Mouse (Mus musculus) lung, postnatal 10 days (tissue): ENCODE data around the gene Ccdc33.

Experiments
- DNase-seq: peaks from one replicate; pipeline ENCODE4 v3.0.0; 2021

Ccdc33 gene

GRCm38 (mm10) chr9:58091623-58092425 lies 26.8 kb downstream of the Ccdc33 start:
- DNase-seq: no peak

DNA sequence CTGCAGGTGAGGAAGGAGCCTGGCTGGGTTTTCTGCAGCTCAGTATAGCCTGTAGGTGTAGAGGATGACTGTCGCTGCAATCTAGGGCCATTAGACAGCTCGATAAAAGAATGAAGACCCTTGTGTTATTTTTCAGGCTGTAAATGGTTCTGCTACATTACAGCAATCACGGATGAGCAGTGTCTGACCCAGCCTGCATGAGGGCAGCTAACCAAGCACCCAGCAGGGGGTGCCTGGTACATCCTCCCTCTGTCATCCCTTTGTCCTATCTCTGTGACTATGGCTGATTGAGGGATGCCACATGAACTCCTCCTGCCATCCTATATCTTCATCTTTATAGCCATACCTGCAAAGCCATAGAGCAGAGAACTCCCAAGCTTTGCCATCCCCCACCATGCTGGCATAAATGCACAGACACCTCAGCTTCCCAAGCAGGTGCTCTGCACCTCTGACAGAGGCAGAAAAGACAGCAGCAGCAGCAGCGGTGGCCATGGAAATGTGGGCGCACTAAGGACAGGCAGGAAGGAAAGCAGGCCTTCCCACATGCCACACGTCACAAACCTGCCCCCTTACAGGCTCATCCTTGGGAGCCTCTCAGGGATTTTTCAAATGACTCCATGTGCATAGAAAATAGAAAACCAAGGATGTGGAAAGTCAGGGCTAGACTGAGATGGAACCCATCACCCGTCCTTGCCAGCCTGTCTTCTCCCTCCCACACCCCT lies 31.2 kb downstream of the Ccdc33 start:
- DNase-seq: no peak

GRCm38 (mm10) chr9:58086861-58087260 lies 31.8 kb downstream of the Ccdc33 start:
- no peak for DNase-seq

GRCm38 (mm10) chr9:58086203-58086602 lies 32.4 kb downstream of the Ccdc33 start:
- DNase-seq: no peak

DNA sequence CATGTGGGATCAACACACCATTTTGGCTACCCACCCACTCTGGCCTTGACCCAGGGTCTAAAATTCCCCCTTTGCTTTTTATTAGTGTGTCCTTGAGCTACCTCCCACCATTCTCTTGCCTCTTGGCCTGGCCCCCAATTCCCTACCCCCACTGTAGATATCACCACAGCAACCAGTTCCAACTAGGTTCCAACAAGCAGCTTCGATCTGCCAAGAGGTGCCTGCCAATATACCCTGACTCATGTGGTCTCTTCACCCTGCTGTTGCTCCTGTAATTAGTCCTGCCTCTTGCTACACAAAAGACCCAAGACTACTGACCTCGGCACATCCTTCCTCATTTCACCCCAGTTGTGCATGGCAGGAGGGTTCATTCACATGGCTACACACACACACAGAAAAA lies 33.5 kb downstream of the Ccdc33 start:
- DNase-seq: peak; percentile 13

- no peak for DNase-seq
Observed at GRCm38 (mm10) chr9:58084586-58084985, 34.0 kb downstream of the Ccdc33 start.

DNA sequence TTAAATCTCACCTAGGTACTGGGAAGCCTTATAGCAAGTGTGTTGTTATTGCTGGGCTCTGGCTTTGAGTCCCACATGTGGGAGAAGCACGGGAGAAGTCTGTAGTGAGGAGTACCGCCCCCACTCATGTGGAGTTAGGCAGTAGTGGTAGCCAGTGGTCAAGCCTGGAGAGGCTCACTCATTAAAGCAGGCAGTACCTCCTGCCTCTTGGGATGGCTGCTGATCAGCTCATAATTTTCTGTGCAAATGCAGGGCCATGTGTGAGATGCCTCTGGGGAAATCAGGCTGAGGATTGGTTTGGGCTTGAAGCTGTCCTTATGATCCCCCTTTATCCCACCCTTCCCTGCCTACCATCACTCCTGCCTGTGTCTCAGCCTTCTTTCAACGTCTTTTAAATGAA lies 44.1 kb downstream of the Ccdc33 start:
- DNase-seq: no peak

DNA sequence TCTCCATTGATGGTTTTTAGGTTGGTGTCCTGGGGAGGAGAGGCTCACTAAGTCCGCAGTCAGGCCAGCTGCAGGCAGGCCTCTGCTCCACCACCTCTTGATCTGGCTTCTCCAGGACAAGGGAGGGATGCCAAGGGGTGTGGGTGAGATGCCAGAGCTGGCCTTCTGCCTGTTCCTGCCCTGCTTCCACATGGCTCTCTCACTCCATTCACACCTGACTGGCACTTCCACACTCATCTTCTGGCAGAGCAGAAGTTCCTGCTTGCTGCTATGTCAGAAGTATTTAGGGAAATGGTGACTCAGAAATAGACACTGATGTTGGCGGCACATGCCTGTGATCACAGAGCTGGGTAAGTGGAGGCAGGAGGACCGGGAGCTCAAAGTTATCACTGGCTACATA lies 51.1 kb downstream of the Ccdc33 start:
- no peak for DNase-seq

GRCm38 (mm10) chr9:58066731-58067095 lies 51.9 kb downstream of the Ccdc33 start:
- DNase-seq: no peak

GRCm38 (mm10) chr9:58065977-58066730 lies 52.5 kb downstream of the Ccdc33 start:
- DNase-seq: no peak

- DNase-seq: no peak
Observed at GRCm38 (mm10) chr9:58065532-58065931, 53.1 kb downstream of the Ccdc33 start.

DNA sequence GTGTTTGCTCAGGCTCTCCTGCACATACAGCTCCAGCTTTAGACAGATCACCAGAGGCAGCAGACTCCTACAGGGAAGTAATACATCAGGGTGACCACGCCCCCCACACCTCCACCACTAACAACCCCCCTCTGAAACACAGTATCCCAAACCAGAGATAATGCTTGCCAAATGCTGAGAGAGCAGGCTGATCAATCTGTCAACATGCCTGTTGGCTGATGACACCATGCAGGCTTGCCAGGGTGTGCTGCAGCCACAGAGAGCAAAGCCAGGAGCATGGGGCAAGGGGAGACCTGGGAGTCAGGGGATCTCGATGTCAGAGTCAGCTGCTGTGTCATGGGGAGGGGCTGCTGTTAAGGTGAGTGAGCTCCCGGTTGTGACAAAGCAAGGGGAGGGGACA lies 55.1 kb downstream of the Ccdc33 start, which contains the start of gene Stra6:
TSS of gene Stra6 (plus strand) at position 258 of the 400 bp plus-strand sequence.
- DNase-seq: no peak

- peak; percentile 74 for DNase-seq
Observed at GRCm38 (mm10) chr9:58060677-58061667, 57.7 kb downstream of the Ccdc33 start.

DNA sequence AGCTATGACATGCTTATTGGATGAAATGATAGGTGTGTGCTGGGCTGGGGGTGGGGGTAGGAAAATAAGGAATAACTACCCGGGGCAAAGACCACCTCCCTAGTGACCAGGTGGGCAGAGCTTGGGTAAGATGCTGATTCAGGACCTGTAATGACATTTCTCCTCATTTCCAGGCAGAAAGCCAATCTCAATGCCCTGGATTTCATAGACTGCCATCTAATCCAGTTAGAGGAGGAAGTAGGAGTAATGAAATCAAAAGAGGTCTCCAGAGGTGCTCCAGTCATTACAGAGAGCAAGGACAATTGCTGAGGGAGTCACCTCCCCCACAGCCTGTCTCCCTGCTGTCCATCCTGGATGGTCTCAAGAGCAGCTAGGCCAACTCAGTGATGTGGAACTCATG lies 58.7 kb downstream of the Ccdc33 start:
- DNase-seq: no peak

DNA sequence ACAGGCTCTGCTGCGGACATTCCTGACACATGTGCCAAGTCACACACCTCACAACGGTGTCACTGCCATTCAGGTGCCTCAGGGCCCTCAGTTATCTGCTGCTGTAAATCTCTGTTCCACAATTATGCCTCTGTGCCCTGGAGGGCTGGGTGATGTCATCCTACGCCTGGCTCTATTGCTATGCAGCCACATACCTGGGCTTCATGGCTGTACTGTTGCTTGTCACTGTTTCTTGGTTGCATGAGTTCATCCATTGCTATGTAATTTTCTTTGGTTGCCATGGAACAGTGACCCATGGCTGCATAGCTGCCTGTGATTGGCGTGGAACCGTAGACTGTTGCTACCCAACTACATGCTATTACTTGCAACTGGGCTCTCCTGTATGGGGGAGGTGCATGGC lies 63.0 kb downstream of the Ccdc33 start:
- DNase-seq: no peak

- DNase-seq: no peak
Observed at GRCm38 (mm10) chr9:58054032-58054431, 64.6 kb downstream of the Ccdc33 start.

- DNase-seq: no peak
Observed at GRCm38 (mm10) chr9:58053544-58053943, 65.1 kb downstream of the Ccdc33 start.

GRCm38 (mm10) chr9:58053102-58053501 lies 65.5 kb downstream of the Ccdc33 start:
- DNase-seq: peak; percentile 68

GRCm38 (mm10) chr9:58051937-58052336 lies 66.7 kb downstream of the Ccdc33 start:
- no peak for DNase-seq

DNA sequence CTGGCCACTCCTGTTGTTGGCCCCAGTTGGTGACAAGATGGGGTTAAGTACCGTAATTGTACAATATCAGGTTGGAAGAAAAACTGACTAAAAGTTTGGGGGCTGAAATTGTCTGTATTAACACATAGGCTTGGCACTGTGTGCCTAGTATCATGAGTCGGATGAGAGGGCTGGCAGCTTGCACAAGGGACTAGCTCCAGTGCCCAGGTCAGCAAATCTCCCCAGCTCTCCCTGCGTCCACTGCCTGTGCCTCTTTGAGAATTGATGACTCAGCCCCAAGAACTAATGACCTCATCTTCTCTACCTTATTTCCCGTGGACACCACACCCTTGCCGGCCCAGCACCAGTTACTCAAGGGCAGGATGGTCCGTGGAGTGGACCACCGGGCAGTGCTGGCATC lies 68.8 kb downstream of the Ccdc33 start:
- DNase-seq: no peak

GRCm38 (mm10) chr9:58049186-58049585 lies 69.4 kb downstream of the Ccdc33 start:
- no peak for DNase-seq

DNA sequence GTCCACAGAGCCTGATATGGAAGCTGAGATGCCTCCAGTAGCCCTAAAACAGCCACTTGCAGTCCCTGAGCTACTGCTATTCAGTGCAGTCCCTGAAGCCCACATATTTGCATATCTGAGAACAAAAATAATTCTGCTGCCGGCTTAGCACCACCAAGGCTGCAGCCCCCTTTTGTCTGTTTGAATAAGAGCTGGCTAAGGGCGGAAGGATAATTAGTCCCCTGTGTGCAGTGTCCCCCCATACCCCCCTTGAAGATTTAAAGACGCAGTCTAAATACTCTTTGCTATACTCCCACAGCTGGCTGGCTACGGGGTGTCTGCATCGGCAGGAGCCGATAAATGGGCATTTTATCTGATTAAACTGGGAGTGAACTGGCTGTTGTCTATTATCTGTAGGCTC lies 70.0 kb downstream of the Ccdc33 start:
- DNase-seq: no peak
